Mouse (Mus musculus): ENCODE data around the gene Ifit3.

DNA sequence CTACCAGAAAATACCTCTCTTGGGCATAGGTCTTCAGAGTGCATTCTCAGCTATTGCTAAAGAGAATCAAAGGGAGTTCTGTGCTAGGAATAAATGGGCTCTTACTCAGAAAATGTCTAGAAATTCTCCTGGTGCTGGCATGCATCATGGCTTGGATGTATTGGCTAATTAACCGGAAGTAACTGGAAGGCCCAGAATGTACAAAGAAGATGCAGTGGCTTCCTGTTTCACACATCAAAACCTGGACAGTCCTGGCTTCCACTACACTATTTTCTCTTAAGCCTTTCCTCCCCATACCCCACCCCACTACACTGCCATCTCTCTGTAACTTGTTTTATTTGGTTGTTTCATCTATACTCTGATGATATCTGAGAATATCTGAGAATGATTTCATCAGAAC lies 43.9 kb upstream of the Ifit3 start:
- TF ChIP-seq POLR2A (IDR thresholded peaks at IDR 0.05; ENCODE audit: low read depth, low read length) (no peak), CTCF (conservative IDR thresholded peaks at IDR 0.05; ENCODE audit: insufficient read depth, insufficient read length, low read depth, low read length) (no peak)

All from kidney, adult 2 months (tissue).